Mouse (Mus musculus) forebrain, postnatal 0 days (tissue): ENCODE measurements around the gene Plcl2. TPM values are rescaled to one million over a fixed set of nuclear protein-coding genes. Genes with fewer than 3 reads are reported as not detected.

Source experiments
- ATAC-seq: fragments of 200-750 bp; cut with Nextera tagmentation; 2 replicates; pipeline ENCODE4 v1.8.0; 2017; ENCODE audit warnings: mild to moderate bottlenecking, moderate library complexity
- DNase-seq: peaks from one replicate; pipeline ENCODE4 v3.0.0-alpha.2; 2015
- H3K27ac ChIP-seq: fragments of 300-500 bp; sonication (generic); 2 replicates; pipeline ENCODE4 v1.5.1; 2014; ENCODE audit warnings: low read depth, mild to moderate bottlenecking, antibody characterized with exemption, low read length, moderate library complexity, mixed read lengths
- H3K27me3 ChIP-seq: fragments of 300-500 bp; sonication (generic); 2 replicates; pipeline ENCODE4 v1.6.1; 2014; ENCODE audit warnings: mild to moderate bottlenecking, low read length, mixed read lengths; ENCODE audit not compliant: insufficient read depth
- H3K36me3 ChIP-seq: fragments of 300-500 bp; sonication (generic); 2 replicates; pipeline ENCODE4 v1.6.1; 2014; ENCODE audit warnings: mild to moderate bottlenecking, moderate library complexity; ENCODE audit not compliant: insufficient read depth
- H3K4me1 ChIP-seq: fragments of 300-500 bp; sonication (generic); 2 replicates; pipeline ENCODE4 v1.6.1; 2014; ENCODE audit warnings: antibody characterized with exemption; ENCODE audit not compliant: insufficient read depth
- H3K4me2 ChIP-seq: fragments of 300-500 bp; sonication (generic); 2 replicates; pipeline ENCODE4 v1.6.1; 2014; ENCODE audit warnings: low read depth, mild to moderate bottlenecking, moderate library complexity
- H3K4me3 ChIP-seq: fragments of 300-500 bp; sonication (generic); 2 replicates; pipeline ENCODE4 v1.5.1; 2014; ENCODE audit warnings: low read depth, low read length, mixed read lengths
- H3K9ac ChIP-seq: fragments of 300-500 bp; sonication (generic); 2 replicates; pipeline ENCODE4 v1.6.1; 2014; ENCODE audit warnings: mild to moderate bottlenecking
- H3K9me3 ChIP-seq: fragments of 300-500 bp; sonication (generic); 2 replicates; pipeline ENCODE4 v1.6.1; 2016; ENCODE audit warnings: low read length
- CTCF ChIP-seq: sonication (generic); IDR thresholded peaks from 2 replicates; pipeline ENCODE4 v1.5.1; 2016; ENCODE audit warnings: antibody characterized with exemption, control low read depth, low read depth
- WGBS: fragments of 180-500 bp; shearing (Covaris S2); extraction: QIAGEN DNeasy Blood & Tissue Kit; methylation state at CpG from one replicate; pipeline ENCODE4 v1.1.7; 2014; 5-methylcytosine and 5-hydroxymethylcytosine counted together
- polyA plus RNA-seq: library from polyadenylated mRNA; unstranded; fragments of >200 nt; fragmentation: Nextera tagmentation; extraction: Ambion mirVana; gene quantifications from 2 replicates; pipeline ENCODE4 v1.2.1, GENCODE M21; 2015
- total RNA-seq: library from RNA; depleted of rRNA; stranded (reverse); fragments of >200 nt; gene quantifications from 2 replicates; pipeline ENCODE4 v1.2.3, GENCODE M21; 2014

Gene Plcl2
- total and polyA plus RNA-seq, 2 experiments from 2014 or later: 9.8 to 59.3 TPM

DNA sequence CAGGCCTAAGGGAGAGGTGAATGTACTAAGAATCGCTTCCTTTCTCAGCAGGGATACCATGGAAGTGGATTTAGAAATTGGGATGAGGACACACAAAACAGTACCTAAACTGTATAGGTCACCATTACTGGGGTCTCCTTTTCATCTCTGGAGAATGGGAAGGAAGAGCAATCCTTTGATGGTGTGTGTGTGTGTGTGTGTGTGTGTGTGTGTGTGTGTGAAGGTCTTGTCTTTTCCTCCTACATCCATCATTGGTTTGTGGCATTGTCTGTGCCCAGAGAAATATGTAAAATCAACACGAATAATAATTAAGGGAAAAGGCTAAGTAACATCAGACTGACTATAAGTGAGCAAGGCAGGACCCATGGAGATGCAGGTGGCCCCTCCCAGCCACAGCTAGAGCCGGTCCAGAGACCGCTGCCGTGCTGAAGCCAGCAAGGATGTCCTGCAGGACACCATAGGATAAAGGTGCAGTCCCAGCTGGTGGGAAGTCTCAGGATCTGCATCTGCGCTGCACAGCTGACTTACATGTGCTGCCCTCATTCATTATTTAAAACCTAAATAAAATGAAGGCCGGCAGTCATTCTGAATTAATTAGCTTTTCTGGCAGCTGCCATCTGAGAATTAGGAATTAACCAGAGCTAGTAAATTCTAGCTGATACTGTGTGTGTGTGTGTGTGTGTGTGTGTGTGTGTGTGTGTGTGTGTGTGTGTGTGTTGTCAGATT is 201.5 kb downstream of the Plcl2 start:
- Histone ChIP-seq H3K4me3 (no peak overlapping the region), H3K9me3 (no peaks in the 10 kb centered on the region), H3K27ac (no peak overlapping the region), H3K4me1 (no peaks in the 10 kb centered on the region), H3K27me3 (no peaks in the 10 kb centered on the region), H3K4me2 (no peak overlapping the region), H3K36me3 (no peaks in the 10 kb centered on the region), H3K9ac (no peak overlapping the region)
- DNase-seq (peak; percentile 10), ATAC-seq (no peak)
- WGBS: 44% methylated on average over 7 of the region's 7 CpGs
- TF ChIP-seq CTCF: no peak

DNA sequence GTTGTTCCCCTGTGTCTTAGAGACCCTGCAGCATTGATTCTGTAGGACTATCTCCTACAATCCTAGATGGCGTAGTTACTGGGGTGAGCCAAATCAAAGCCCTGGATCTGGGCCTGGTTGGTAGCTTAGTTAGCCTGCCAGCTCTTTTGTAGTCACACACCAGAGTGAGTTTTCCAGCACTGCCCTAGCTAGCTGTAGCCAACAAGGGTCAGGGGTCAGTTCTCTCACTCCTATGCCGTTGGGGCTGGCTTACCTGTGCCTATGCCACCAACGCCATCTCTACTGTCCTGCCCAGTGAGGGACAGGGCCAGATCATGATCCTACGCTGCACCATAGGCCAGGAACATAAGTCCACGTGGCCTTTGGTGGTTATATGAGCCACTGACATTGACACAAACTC is 208.4 kb downstream of the Plcl2 start:
- no peaks in the 10 kb centered on the region for H3K27me3 ChIP-seq
- DNase-seq: no peak
- no peaks in the 10 kb centered on the region for H3K4me1 ChIP-seq
- no peaks in the 10 kb centered on the region for H3K36me3 ChIP-seq
- H3K4me3 ChIP-seq: no peak overlapping the region
- no peak for ATAC-seq
- no peak for TF ChIP-seq CTCF
- H3K9me3 ChIP-seq: no peaks in the 10 kb centered on the region
- H3K4me2 ChIP-seq: no peak overlapping the region
- no peak overlapping the region for H3K9ac ChIP-seq
- no peak overlapping the region for H3K27ac ChIP-seq
- 78% methylated on average over 5 of the region's 5 CpGs for WGBS

DNA sequence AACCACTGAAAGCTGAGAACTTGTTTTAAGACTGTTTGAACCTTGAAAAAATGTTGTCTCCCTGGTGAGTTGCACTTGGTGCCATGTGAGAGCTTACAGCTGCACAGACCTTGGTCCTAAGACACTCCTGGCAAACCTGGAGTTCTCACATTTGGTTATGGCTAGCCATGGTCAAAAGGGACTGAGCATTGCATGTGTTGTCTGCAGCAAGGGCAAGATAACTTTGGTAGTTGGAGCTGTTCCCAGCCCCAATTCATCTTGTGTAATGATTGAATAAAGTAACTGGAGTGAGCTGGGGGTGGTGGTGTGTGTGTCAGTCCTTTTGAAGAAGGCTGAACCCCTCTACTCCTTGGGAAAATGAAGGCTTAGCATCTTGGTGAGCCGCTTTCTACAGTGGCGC is 215.2 kb downstream of the Plcl2 start:
- no peak for TF ChIP-seq CTCF
- no peak overlapping the region for H3K4me3 ChIP-seq
- H3K36me3 ChIP-seq: no peaks in the 10 kb centered on the region
- no peak overlapping the region for H3K4me2 ChIP-seq
- H3K9ac ChIP-seq: no peak overlapping the region
- DNase-seq (no peak), ATAC-seq (no peak)
- no peaks in the 10 kb centered on the region for H3K9me3 ChIP-seq
- H3K4me1 ChIP-seq: no peaks in the 10 kb centered on the region
- no peaks in the 10 kb centered on the region for H3K27me3 ChIP-seq
- 50% methylated on average over 2 of the region's 2 CpGs for WGBS
- H3K27ac ChIP-seq: no peak overlapping the region

DNA sequence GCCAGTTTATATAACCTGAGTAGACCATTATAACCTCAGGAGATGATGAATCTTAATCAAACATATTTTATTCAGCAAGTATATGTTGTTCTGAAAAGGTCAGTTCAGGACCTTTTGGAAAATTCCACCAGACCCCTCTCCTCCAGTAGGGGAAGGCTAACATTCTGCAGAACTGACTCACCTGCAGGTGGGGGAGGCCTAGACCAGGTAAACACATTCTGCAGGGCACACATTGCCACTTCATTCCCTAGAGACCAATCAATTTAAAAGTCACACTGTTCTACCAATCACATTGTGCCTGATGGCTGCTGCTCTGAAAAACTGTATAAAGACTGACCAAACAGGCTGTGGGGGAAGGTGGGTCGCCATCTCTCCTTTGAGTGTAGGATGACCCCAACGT is 217.1 kb downstream of the Plcl2 start:
- no peak for TF ChIP-seq CTCF
- WGBS: 83% methylated on average over 2 of the region's 2 CpGs
- no peaks in the 10 kb centered on the region for H3K4me1 ChIP-seq
- no peaks in the 10 kb centered on the region for H3K9me3 ChIP-seq
- no peak for DNase-seq
- H3K4me3 ChIP-seq: no peak overlapping the region
- H3K36me3 ChIP-seq: no peaks in the 10 kb centered on the region
- H3K27ac ChIP-seq: no peak overlapping the region
- H3K9ac ChIP-seq: no peak overlapping the region
- no peak for ATAC-seq
- no peaks in the 10 kb centered on the region for H3K27me3 ChIP-seq
- no peak overlapping the region for H3K4me2 ChIP-seq

DNA sequence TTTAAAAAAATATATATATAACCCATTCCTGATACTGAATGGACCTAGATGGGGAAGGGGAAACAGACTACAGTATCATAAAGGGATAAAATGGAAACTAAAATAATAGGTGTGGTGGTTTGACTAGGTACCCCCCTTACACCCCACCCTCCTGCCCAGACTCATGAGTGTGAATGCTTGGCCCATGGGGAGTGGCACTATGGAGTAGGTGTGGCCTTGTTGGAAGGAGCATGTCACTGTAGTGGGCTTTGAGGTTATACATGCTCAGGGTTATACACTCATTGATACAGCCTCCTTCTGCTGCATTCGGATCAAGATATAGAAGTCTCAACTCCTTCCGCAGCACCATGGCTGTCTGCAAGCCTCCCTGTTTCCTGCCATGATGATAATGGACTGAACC is 219.8 kb downstream of the Plcl2 start:
- Histone ChIP-seq H3K27me3 (no peaks in the 10 kb centered on the region), H3K4me3 (no peak overlapping the region), H3K4me1 (no peaks in the 10 kb centered on the region), H3K9ac (no peak overlapping the region), H3K36me3 (no peaks in the 10 kb centered on the region), H3K9me3 (no peaks in the 10 kb centered on the region), H3K27ac (no peak overlapping the region), H3K4me2 (no peak overlapping the region)
- no peak for TF ChIP-seq CTCF
- no peak for ATAC-seq
- no peak for DNase-seq
- WGBS: 98% methylated on average over 2 of the region's 2 CpGs

DNA sequence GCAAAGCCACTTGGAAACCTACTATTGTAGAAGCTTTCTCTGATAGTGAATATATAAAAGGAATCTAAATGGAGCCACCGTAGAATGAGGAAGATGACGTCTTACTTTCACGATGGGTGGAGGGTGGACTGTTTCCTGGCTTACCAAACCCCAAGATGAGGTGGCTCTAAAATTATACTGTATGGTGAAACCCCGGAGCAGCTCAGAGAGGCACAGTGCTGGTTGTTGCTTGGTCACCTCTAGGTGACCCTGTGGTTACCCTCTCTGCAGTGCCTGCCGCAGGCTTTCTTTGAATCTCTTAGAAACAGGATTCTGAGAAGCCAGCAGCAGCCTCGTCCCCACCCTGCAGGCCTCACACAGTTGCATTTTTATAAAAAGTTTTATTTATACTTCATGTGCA is 220.4 kb downstream of the Plcl2 start:
- Histone ChIP-seq H3K4me3 (no peak overlapping the region), H3K27ac (no peak overlapping the region), H3K27me3 (no peaks in the 10 kb centered on the region), H3K36me3 (no peaks in the 10 kb centered on the region), H3K4me1 (no peaks in the 10 kb centered on the region), H3K4me2 (no peak overlapping the region), H3K9ac (no peak overlapping the region), H3K9me3 (no peaks in the 10 kb centered on the region)
- DNase-seq: no peak
- WGBS: 90% methylated on average over 6 of the region's 6 CpGs
- no peak for TF ChIP-seq CTCF
- ATAC-seq: no peak

DNA sequence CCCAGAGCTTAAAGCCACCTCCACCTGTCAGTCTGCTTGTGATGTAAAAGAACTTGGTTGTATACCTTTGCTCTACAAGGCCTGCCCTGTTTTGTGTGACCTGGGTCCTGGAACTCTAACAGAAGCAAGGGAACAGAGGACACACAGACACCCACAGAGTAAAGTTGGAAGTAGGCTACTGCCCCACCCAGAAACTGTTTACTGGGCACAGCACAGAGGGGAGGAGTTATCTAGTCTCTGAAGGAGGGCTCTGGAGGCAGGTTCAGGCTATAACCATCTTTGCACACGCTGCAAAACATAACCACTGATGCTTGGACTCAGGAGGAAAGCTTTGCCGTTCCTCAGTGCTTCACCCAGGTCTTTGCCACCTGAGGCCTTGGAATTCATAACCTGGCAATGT is 221.7 kb downstream of the Plcl2 start:
- TF ChIP-seq CTCF: no peak
- WGBS: 89% methylated on average over 2 of the region's 2 CpGs

DNA sequence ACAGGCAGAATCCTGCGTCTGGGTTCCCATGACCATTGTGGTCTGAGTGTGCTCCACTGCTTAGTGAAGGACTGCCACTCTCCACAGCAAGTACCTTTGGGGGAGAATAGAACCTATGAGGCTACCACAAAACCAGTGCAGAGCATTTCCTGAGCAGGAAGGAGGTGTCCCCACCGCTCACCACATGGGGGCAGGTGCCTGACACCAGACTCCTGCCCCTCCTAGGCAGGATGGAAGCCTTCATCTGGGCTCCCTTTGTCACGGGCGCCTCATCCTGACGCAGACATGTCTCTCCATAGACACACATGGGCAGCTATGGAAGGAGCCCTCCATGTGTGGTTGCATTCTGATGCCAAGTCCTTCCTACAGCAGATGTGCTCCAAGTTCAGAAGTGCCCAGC is 222.7 kb downstream of the Plcl2 start:
- no peak for ATAC-seq
- DNase-seq: no peak
- no peak overlapping the region for H3K4me2 ChIP-seq
- no peaks in the 10 kb centered on the region for H3K9me3 ChIP-seq
- no peak overlapping the region for H3K9ac ChIP-seq
- no peaks in the 10 kb centered on the region for H3K4me1 ChIP-seq
- H3K4me3 ChIP-seq: no peak overlapping the region
- TF ChIP-seq CTCF: no peak
- no peaks in the 10 kb centered on the region for H3K27me3 ChIP-seq
- no peaks in the 10 kb centered on the region; the same call in 1 of the 2 replicates for H3K36me3 ChIP-seq
- 91% methylated on average over 5 of the region's 5 CpGs for WGBS
- no peak overlapping the region for H3K27ac ChIP-seq

More for the DNA sequence above, 221.7 kb downstream of the Plcl2 start:
- no peak overlapping the region for H3K9ac ChIP-seq
- H3K9me3 ChIP-seq: no peaks in the 10 kb centered on the region
- no peak overlapping the region for H3K4me2 ChIP-seq
- no peaks in the 10 kb centered on the region for H3K36me3 ChIP-seq
- H3K4me3 ChIP-seq: no peak overlapping the region
- no peaks in the 10 kb centered on the region for H3K4me1 ChIP-seq
- no peak for DNase-seq
- H3K27ac ChIP-seq: no peak overlapping the region
- H3K27me3 ChIP-seq: no peaks in the 10 kb centered on the region
- no peak for ATAC-seq
